Mouse (Mus musculus) intestine, postnatal 0 days (tissue): ENCODE data around the gene Sdr39u1. TPM values are rescaled to one million over a fixed set of nuclear protein-coding genes. Genes with fewer than 3 reads are reported as not detected.

Experiments
- ATAC-seq: fragments of 200-750 bp; cut with Nextera tagmentation; 2 replicates; pipeline ENCODE4 v1.8.0; 2017; ENCODE audit warnings: mild to moderate bottlenecking, moderate TSS enrichment, moderate library complexity
- H3K27ac ChIP-seq: fragments of 300-500 bp; sonication (generic); 2 replicates; pipeline ENCODE4 v1.5.1; 2014; ENCODE audit warnings: mild to moderate bottlenecking, low read depth, low read length, moderate library complexity
- H3K27me3 ChIP-seq: fragments of 300-500 bp; sonication (generic); replicated peaks from 2 replicates; pipeline ENCODE4 v1.6.1; 2014; ENCODE audit warnings: low read length, mixed read lengths; ENCODE audit not compliant: control insufficient read depth, insufficient read depth
- H3K36me3 ChIP-seq: fragments of 300-500 bp; sonication (generic); 2 replicates; pipeline ENCODE4 v1.6.1; 2014; ENCODE audit warnings: mild to moderate bottlenecking, moderate library complexity; ENCODE audit not compliant: control insufficient read depth, insufficient read depth
- H3K4me1 ChIP-seq: fragments of 300-500 bp; sonication (generic); replicated peaks from 2 replicates; pipeline ENCODE4 v1.6.1; 2014; ENCODE audit warnings: antibody characterized with exemption, low read length, mixed read lengths; ENCODE audit not compliant: control insufficient read depth, insufficient read depth
- H3K4me2 ChIP-seq: fragments of 300-500 bp; sonication (generic); replicated peaks from 2 replicates; pipeline ENCODE4 v1.6.1; 2014; ENCODE audit warnings: low read depth, mild to moderate bottlenecking, moderate library complexity
- H3K4me3 ChIP-seq: fragments of 300-500 bp; sonication (generic); 2 replicates; pipeline ENCODE4 v1.5.1; 2014; ENCODE audit warnings: low read depth, low read length
- H3K9ac ChIP-seq: fragments of 300-500 bp; sonication (generic); 2 replicates; pipeline ENCODE4 v1.6.1; 2014; ENCODE audit warnings: mild to moderate bottlenecking, low read depth, low read length
- H3K9me3 ChIP-seq: fragments of 300-500 bp; sonication (generic); 2 replicates; pipeline ENCODE4 v1.6.1; 2016; ENCODE audit warnings: mixed run types; ENCODE audit not compliant: control insufficient read depth
- CTCF ChIP-seq: sonication (generic); IDR thresholded peaks from 2 replicates; pipeline ENCODE4 v1.5.1; 2016; ENCODE audit warnings: low read depth, mild to moderate bottlenecking, control low read depth, antibody characterized with exemption, moderate library complexity
- WGBS: fragments of 180-500 bp; shearing (Covaris S2); extraction: QIAGEN DNeasy Blood & Tissue Kit; methylation state at CpG from one replicate; pipeline ENCODE4 v1.1.7; 2014; 5-methylcytosine and 5-hydroxymethylcytosine counted together
- polyA plus RNA-seq: library from polyadenylated mRNA; unstranded; fragments of >200 nt; fragmentation: Nextera tagmentation; extraction: Ambion mirVana; gene quantifications from 2 replicates; pipeline ENCODE4 v1.2.1, GENCODE M21; 2015

The Sdr39u1 gene
- polyA plus RNA-seq, 1 experiment from 2014 or later: 70.9 TPM

GRCm38 (mm10) chr14:55929263-55929997 is 29.3 kb upstream of the Sdr39u1 start:
- 47% methylated on average over 12 of the region's 12 CpGs for WGBS
- no peak overlapping the region for H3K27ac ChIP-seq
- no peaks in the 10 kb centered on the region for H3K27me3 ChIP-seq
- no peak overlapping the region for H3K9ac ChIP-seq
- no peak overlapping the region for H3K4me3 ChIP-seq
- no peak for ATAC-seq
- H3K4me2 ChIP-seq: no peak overlapping the region
- no peaks in the 10 kb centered on the region for H3K9me3 ChIP-seq
- H3K4me1 ChIP-seq: no peaks in the 10 kb centered on the region; the same call in 1 of the 2 replicates
- H3K36me3 ChIP-seq: no peaks in the 10 kb centered on the region
- TF ChIP-seq CTCF: no peak

- Histone ChIP-seq H3K4me1 (no peaks in the 10 kb centered on the region; the same call in 1 of the 2 replicates), H3K36me3 (no peaks in the 10 kb centered on the region), H3K4me2 (no peak overlapping the region), H3K4me3 (no peak overlapping the region), H3K9me3 (no peaks in the 10 kb centered on the region), H3K27ac (no peak overlapping the region), H3K9ac (no peak overlapping the region), H3K27me3 (no peaks in the 10 kb centered on the region)
- ATAC-seq: no peak
- 82% methylated on average over 4 of the region's 4 CpGs for WGBS
- no peak for TF ChIP-seq CTCF
Measured at GRCm38 (mm10) chr14:55926847-55927246, 26.8 kb upstream of the Sdr39u1 start.

- Histone ChIP-seq H3K4me1 (no peaks in the 10 kb centered on the region), H3K36me3 (no peaks in the 10 kb centered on the region), H3K4me2 (no peak overlapping the region), H3K9me3 (no peaks in the 10 kb centered on the region), H3K4me3 (no peak overlapping the region), H3K9ac (no peak overlapping the region), H3K27ac (no peak overlapping the region), H3K27me3 (no peaks in the 10 kb centered on the region)
- 39% methylated on average over 7 of the region's 7 CpGs for WGBS
- no peak for ATAC-seq
- no peak for TF ChIP-seq CTCF
Measured at GRCm38 (mm10) chr14:55922475-55923232, 22.6 kb upstream of the Sdr39u1 start.

- WGBS: 16% methylated on average over 14 of the region's 14 CpGs
- H3K27ac ChIP-seq: no peak overlapping the region
- H3K27me3 ChIP-seq: no peaks in the 10 kb centered on the region
- ATAC-seq: peak; percentile 66
- H3K9ac ChIP-seq: no peak overlapping the region
- no peak overlapping the region for H3K4me2 ChIP-seq
- no peaks in the 10 kb centered on the region for H3K9me3 ChIP-seq
- H3K4me3 ChIP-seq: no peak overlapping the region
- peak; percentile 95 for TF ChIP-seq CTCF
- no peaks in the 10 kb centered on the region for H3K4me1 ChIP-seq
- H3K36me3 ChIP-seq: no peaks in the 10 kb centered on the region
Measured at GRCm38 (mm10) chr14:55918240-55919082, 18.4 kb upstream of the Sdr39u1 start.

GRCm38 (mm10) chr14:55913406-55913805 is 13.3 kb upstream of the Sdr39u1 start:
- Histone ChIP-seq H3K27me3 (no peaks in the 10 kb centered on the region), H3K4me2 (no peak overlapping the region), H3K9me3 (no peaks in the 10 kb centered on the region), H3K4me1 (no peaks in the 10 kb centered on the region), H3K9ac (no peak overlapping the region), H3K27ac (no peak overlapping the region), H3K36me3 (no peaks in the 10 kb centered on the region), H3K4me3 (no peak overlapping the region)
- ATAC-seq: no peak
- no peak for TF ChIP-seq CTCF
- WGBS: 40% methylated on average over 4 of the region's 4 CpGs

- Histone ChIP-seq H3K4me3 (no peak overlapping the region), H3K36me3 (no peaks in the 10 kb centered on the region), H3K9ac (no peak overlapping the region), H3K27ac (no peak overlapping the region), H3K4me2 (no peak overlapping the region), H3K27me3 (no peaks in the 10 kb centered on the region), H3K4me1 (peaks cover 2% of the 10 kb centered on the region), H3K9me3 (no peaks in the 10 kb centered on the region)
- 11% methylated on average over 1 of the region's 1 CpGs for WGBS
- no peak for ATAC-seq
- peak; percentile 61 for TF ChIP-seq CTCF
Measured at GRCm38 (mm10) chr14:55905518-55905917, 5.4 kb upstream of the Sdr39u1 start.
